Mouse (Mus musculus): ENCODE measurements around the gene Serpina3n.
"Not testable (repeated sequence)": the region's sequence is repeated elsewhere in the genome, so short reads cannot be mapped to it uniquely, and the experiment has no call there.

The Serpina3n gene

GRCm38 (mm10) chr12:104433951-104434735 is 27.6 kb downstream of the Serpina3n start:
- no peak for DNase-seq (ENCODE audit: low spot score)

- DNase-seq (ENCODE audit: low spot score), result peak; percentile 38
These were observed 33.7 kb downstream of the Serpina3n start for GRCm38 (mm10) chr12:104440087-104440760.

GRCm38 (mm10) chr12:104443716-104444115 is 37.2 kb downstream of the Serpina3n start:
- DNase-seq (ENCODE audit: low spot score), result no peak

GRCm38 (mm10) chr12:104447056-104447455 is 40.5 kb downstream of the Serpina3n start:
- DNase-seq (ENCODE audit: low spot score), result not testable (repeated sequence)

GRCm38 (mm10) chr12:104448099-104448498 is 41.6 kb downstream of the Serpina3n start:
- DNase-seq (ENCODE audit: low spot score), result peak; percentile 15

GRCm38 (mm10) chr12:104450257-104450656 is 43.7 kb downstream of the Serpina3n start:
- DNase-seq (ENCODE audit: low spot score), result no peak

GRCm38 (mm10) chr12:104453002-104453401 is 46.5 kb downstream of the Serpina3n start:
- no peak for DNase-seq (ENCODE audit: low spot score)

GRCm38 (mm10) chr12:104459377-104459776 is 52.8 kb downstream of the Serpina3n start:
- DNase-seq (ENCODE audit: low spot score), result no peak

GRCm38 (mm10) chr12:104461372-104461771 is 54.8 kb downstream of the Serpina3n start:
- no peak for DNase-seq (ENCODE audit: low spot score)
